Mouse (Mus musculus) stomach, postnatal 0 days (tissue): ENCODE data around the gene Esp4. TPM values are rescaled to one million over a fixed set of nuclear protein-coding genes. Genes with fewer than 3 reads are reported as not detected.
"Not testable (repeated sequence)": the region's sequence is repeated elsewhere in the genome, so short reads cannot be mapped to it uniquely, and the experiment has no call there.

Experiments used
- ATAC-seq: fragments of 200-750 bp; cut with Nextera tagmentation; 2 replicates; pipeline ENCODE4 v1.8.0; 2017; ENCODE audit not compliant: low FRiP score, low TSS enrichment
- DNase-seq: peaks from one replicate; pipeline ENCODE4 v3.0.0-alpha.2; 2016; ENCODE audit warnings: low spot score
- H3K27ac ChIP-seq: fragments of 300-500 bp; sonication (generic); replicated peaks from 2 replicates; pipeline ENCODE4 v1.5.1; 2014; ENCODE audit warnings: mild to moderate bottlenecking, control low read depth
- H3K27me3 ChIP-seq: fragments of 300-500 bp; sonication (generic); 2 replicates; pipeline ENCODE4 v1.6.1; 2014; ENCODE audit warnings: low read length; ENCODE audit not compliant: control insufficient read depth, insufficient read depth
- H3K36me3 ChIP-seq: fragments of 300-500 bp; sonication (generic); 2 replicates; pipeline ENCODE4 v1.6.1; 2014; ENCODE audit warnings: low read length, mixed read lengths; ENCODE audit not compliant: control insufficient read depth, insufficient read depth
- H3K4me1 ChIP-seq: fragments of 300-500 bp; sonication (generic); replicated peaks from 2 replicates; pipeline ENCODE4 v1.6.1; 2014; ENCODE audit warnings: antibody characterized with exemption; ENCODE audit not compliant: control insufficient read depth, insufficient read depth
- H3K4me2 ChIP-seq: fragments of 300-500 bp; sonication (generic); replicated peaks from 2 replicates; pipeline ENCODE4 v1.6.1; 2014; ENCODE audit warnings: low read depth, mild to moderate bottlenecking, control low read depth, moderate library complexity
- H3K4me3 ChIP-seq: fragments of 300-500 bp; sonication (generic); 2 replicates; pipeline ENCODE4 v1.5.1; 2014; ENCODE audit warnings: low read depth, low read length, control low read depth
- H3K9ac ChIP-seq: fragments of 300-500 bp; sonication (generic); 2 replicates; pipeline ENCODE4 v1.6.1; 2014; ENCODE audit warnings: mild to moderate bottlenecking, low read length, control low read depth, mixed read lengths
- H3K9me3 ChIP-seq: fragments of 300-500 bp; sonication (generic); 2 replicates; pipeline ENCODE4 v1.6.1; 2016; ENCODE audit warnings: low read length; ENCODE audit not compliant: control insufficient read depth
- CTCF ChIP-seq: IDR thresholded peaks from 2 replicates; pipeline ENCODE4 v1.5.1; 2016; ENCODE audit warnings: antibody characterized with exemption, low read depth, mild to moderate bottlenecking, moderate library complexity
- EP300 ChIP-seq: optimal IDR thresholded peaks from 2 replicates; pipeline ENCODE3; 2016; ENCODE audit warnings: antibody characterized with exemption
- WGBS: fragments of 180-500 bp; shearing (Covaris S2); extraction: QIAGEN DNeasy Blood & Tissue Kit; methylation state at CpG from one replicate; pipeline ENCODE4 v1.1.7; 2014; 5-methylcytosine and 5-hydroxymethylcytosine counted together
- polyA plus RNA-seq: library from polyadenylated mRNA; unstranded; fragments of >200 nt; fragmentation: Nextera tagmentation; extraction: Ambion mirVana; gene quantifications from 2 replicates; pipeline ENCODE4 v1.2.1, GENCODE M21; 2015

Gene Esp4
- not detected in 2 replicates for polyA plus RNA-seq

DNA sequence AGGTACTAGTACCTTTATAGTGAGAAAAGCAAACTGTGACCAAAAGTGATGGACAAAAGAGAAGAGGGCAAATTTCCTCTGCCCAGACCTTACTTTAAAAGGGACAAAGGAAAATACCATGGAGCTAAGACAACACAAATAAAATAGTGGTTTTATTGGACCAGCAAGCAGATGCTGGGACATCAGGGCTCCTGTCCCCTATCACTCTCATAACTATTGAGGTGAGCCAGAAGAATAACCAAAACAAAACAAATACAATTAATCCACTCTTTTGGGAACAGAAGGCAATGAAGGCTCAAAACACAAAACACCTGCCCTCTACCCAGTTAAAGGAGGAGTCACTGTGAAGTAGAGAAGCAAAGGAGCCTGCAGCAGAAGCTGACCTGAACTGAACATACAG lies at the start of gene Esp4:
Gene Esp4 (plus strand): TSS at position 301 of the 400 bp plus-strand sequence.
- TF ChIP-seq CTCF (no peak), EP300 (no peak)
- H3K4me2 ChIP-seq = no peak within 1 kb of the TSS
- H3K27me3 ChIP-seq = no peaks in the 10 kb centered on the region
- H3K4me1 ChIP-seq = no peaks in the 10 kb centered on the region
- no peaks in the 10 kb centered on the region for H3K9me3 ChIP-seq
- no peak within 1 kb of the TSS for H3K9ac ChIP-seq
- no peak within 1 kb of the TSS for H3K4me3 ChIP-seq
- no peak within 1 kb of the TSS for H3K27ac ChIP-seq
- ATAC-seq = no peak
- H3K36me3 ChIP-seq = no peaks in the 10 kb centered on the region
- DNase-seq = no peak

DNA sequence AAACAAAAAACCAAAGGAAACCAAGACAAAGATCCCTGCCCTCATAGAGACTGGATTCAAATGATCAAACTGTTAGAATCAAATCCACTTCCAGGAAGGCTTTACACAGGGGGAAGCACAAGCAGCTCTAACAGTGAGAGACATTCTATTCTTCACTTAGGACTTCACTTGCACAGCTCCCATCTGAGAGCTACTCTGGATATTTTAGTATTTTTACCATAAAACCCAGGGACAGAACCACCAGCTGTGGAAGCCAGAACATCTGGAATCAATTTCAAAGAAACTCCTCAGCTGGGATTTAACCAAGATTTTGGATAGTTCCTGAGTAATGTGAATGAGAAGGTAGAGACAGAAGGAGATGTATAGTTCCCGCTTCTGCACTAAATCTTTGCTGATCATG lies 44.9 kb upstream of the Esp4 start:
- no peak for DNase-seq
- no peaks in the 10 kb centered on the region for H3K4me1 ChIP-seq
- H3K9ac ChIP-seq = no peak overlapping the region
- no peaks in the 10 kb centered on the region for H3K9me3 ChIP-seq
- no peak overlapping the region for H3K4me2 ChIP-seq
- H3K27me3 ChIP-seq = no peaks in the 10 kb centered on the region
- H3K27ac ChIP-seq = no peak overlapping the region
- ATAC-seq = no peak
- no peak for TF ChIP-seq EP300
- TF ChIP-seq CTCF = no peak
- whole genome bisulfite sequencing = 67% methylated on average over 1 of the region's 1 CpGs
- H3K36me3 ChIP-seq = no peaks in the 10 kb centered on the region
- H3K4me3 ChIP-seq = no peak overlapping the region

DNA sequence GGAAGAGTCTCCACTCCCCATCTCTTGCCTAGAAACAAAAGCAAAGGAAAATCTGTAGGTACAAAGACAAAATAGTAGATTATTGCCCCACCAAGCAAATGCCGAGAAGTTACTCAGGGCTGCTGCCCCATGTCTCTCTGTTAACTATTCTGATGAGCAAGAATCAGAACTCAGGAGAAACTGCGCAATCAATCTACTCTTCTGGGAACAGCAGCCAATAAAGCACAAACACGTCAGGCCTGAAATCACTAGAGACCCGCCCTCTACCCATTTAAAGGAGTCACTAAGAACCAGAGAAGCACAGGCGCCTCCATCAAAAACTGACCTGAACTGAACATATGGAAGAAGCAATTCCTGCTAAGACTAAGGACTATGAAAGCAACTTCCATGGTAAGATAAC lies 37.2 kb upstream of the Esp4 start, which contains the start of gene Esp6:
Gene Esp6 (plus strand): TSS at position 301 of the 400 bp plus-strand sequence.
- H3K9me3 ChIP-seq = no peaks in the 10 kb centered on the region
- no peak within 1 kb of the TSS for H3K9ac ChIP-seq
- no peak for DNase-seq
- no peaks in the 10 kb centered on the region for H3K36me3 ChIP-seq
- no peaks in the 10 kb centered on the region for H3K27me3 ChIP-seq
- no peak within 1 kb of the TSS for H3K4me3 ChIP-seq
- no peaks in the 10 kb centered on the region for H3K4me1 ChIP-seq
- no peak for TF ChIP-seq EP300
- TF ChIP-seq CTCF = no peak
- WGBS = 80% methylated on average over 5 of the region's 5 CpGs
- ATAC-seq = no peak
- no peak within 1 kb of the TSS for H3K4me2 ChIP-seq
- no peak within 1 kb of the TSS for H3K27ac ChIP-seq

DNA sequence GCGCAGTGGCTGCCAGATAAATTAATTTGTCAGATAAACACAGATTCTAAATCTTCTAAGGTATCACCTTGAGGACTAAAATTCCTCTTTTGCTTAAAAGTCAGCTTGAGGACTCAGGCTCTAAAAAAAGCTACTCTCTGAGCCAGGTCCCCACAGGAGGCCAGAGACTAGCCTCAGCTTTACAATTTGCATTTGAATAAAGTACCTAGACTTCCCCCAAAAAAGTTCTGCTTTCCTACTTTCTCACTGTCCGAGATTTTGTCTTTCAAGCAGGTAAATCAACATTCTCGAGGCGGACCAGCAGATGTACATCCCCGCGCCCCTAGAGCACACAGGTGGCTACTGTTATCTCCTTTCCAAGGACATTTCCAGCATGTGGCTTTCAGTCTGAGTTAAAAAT lies 14.5 kb upstream of the Esp4 start:
- not testable (repeated sequence) for H3K4me2 ChIP-seq, H3K4me1 ChIP-seq, H3K27ac ChIP-seq, H3K4me3 ChIP-seq, DNase-seq, H3K9ac ChIP-seq, H3K27me3 ChIP-seq, H3K9me3 ChIP-seq, ATAC-seq, H3K36me3 ChIP-seq
- 52% methylated on average over 6 of the region's 6 CpGs for whole genome bisulfite sequencing

DNA sequence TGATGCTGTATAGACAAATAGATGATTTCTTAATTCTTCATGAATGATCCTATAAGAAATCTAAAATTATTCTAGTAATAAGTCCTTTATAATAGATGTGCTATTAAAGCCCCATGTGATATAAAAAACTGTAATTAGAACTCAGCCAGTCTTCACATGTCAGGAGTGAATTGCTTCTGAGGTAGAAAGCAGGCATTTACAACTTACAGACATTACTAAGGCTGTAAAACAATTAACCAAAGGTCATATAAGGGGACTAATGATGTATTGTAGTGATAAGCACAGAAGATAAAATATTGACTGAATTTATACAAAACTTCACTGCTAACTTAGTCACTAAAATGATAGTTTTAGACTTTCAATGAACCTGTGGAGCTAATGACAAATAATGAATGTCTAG lies 7.1 kb upstream of the Esp4 start:
- Histone ChIP-seq H3K9ac (no peak overlapping the region), H3K4me1 (no peaks in the 10 kb centered on the region), H3K4me3 (no peak overlapping the region), H3K9me3 (no peaks in the 10 kb centered on the region), H3K36me3 (no peaks in the 10 kb centered on the region), H3K27ac (no peak overlapping the region), H3K4me2 (no peak overlapping the region), H3K27me3 (no peaks in the 10 kb centered on the region)
- no peak for TF ChIP-seq CTCF
- TF ChIP-seq EP300 = no peak
- DNase-seq = no peak
- no peak for ATAC-seq

DNA sequence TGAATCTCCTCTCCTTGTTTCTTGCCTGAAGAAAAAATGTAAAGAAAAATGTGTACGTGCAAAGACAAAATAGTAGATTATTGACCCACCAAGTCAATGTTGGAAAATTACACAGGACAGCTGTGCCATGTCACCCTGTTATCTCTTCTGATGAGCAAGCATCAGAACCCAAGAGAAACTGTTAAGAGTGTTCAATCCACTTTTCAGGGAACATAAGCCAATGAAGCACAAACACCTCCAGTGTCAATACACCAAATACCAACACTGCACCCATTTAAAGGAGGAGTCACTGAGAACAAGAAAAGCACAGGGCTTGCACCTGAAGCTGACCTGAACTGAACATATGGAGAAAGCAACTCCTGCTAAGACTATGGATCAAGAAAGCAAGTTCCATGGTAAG lies 33.4 kb downstream of the Esp4 start, which contains the start of gene Esp3:
Gene Esp3 (plus strand): TSS at position 301 of the 400 bp plus-strand sequence.
- not testable (repeated sequence) for H3K27me3 ChIP-seq, H3K4me2 ChIP-seq, H3K9me3 ChIP-seq, H3K36me3 ChIP-seq, ATAC-seq, DNase-seq, H3K4me1 ChIP-seq, H3K27ac ChIP-seq, H3K9ac ChIP-seq, H3K4me3 ChIP-seq
- 85% methylated on average over 1 of the region's 1 CpGs for whole genome bisulfite sequencing

Other genes starting within 250 kb of the Esp4 start
- gene Esp8, start 78.6 kb upstream of the Esp4 start, polyA plus RNA-seq = 0.22 TPM in 1 of 2 replicates, not detected in the other
- gene Esp6, start 37.1 kb upstream of the Esp4 start, polyA plus RNA-seq = not detected in 2 replicates
- gene Esp3, start 33.5 kb downstream of the Esp4 start, polyA plus RNA-seq = not detected in 2 replicates
- not detected in 2 replicates for gene Esp1, start 128.5 kb downstream of the Esp4 start, polyA plus RNA-seq
- not detected in 2 replicates for gene Crisp2, start 208.4 kb downstream of the Esp4 start, polyA plus RNA-seq
- 0.15 and 0.16 TPM in 2 replicates for gene Rhag, start 212.5 kb downstream of the Esp4 start, polyA plus RNA-seq